Mouse (Mus musculus): ENCODE measurements at regions not wholly inside any gene's neighbourhood (a gene's known extent, or its start where the extent isn't known, plus 50 kb on each side); places are given as distances from the start of the nearest gene placed in this dataset.

DNA sequence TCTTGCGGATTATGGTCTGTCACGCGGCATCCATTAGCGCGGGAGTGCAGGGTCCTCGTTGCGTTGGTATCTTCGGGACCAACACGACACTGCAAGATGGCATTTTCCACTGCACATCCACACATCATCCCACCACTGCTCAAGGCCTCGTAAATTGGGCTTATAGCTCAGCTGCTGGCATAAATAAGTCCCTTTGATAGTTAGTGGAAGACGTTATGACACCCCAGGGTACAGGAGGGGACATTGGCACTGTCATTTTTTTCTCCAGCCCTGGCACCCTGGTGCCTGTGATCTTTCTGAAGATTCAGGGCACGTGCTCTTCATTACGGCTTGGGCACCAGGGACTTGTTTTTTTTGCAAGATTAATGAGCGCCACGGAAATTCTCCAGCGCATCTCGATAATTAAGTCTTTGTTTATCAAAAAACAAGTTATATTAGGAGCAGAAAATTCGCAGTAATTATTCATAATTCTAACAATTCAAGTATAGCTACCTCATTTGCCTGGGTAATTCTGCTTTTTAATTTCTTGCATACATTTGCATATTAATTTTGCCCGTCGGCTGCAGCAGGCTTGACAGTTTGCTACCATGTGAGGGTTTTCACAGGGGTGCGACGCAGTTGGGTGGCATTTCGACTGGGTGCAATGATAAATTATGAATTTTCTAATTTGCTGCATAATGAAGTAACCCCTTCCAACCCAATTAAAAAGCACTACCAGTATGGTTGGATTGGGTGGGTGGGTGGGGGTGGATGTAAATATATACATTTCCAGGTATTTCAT lies 119.1 kb downstream of the Vrk1 start:
- 0 out of 2 replicates have a peak, but pooled peaks cover 4% of the 10 kb centered on the region for H3K4me1 ChIP-seq (ENCODE audit: insufficient read depth, low read length)
- ATAC-seq (peak; percentile 46; the same call in 1 of the 2 replicates), DNase-seq (ENCODE audit: low spot score) (peak; percentile 43)
- no peaks in the 10 kb centered on the region for H3K36me3 ChIP-seq (ENCODE audit: insufficient read depth, low read length)
- no peak overlapping the region for H3K4me2 ChIP-seq (ENCODE audit: low read depth, low read length)
- H3K4me3 ChIP-seq (ENCODE audit: low read length) = no peak overlapping the region
- H3K27me3 ChIP-seq (ENCODE audit: insufficient read depth, low read length) = no peaks in the 10 kb centered on the region
- H3K9ac ChIP-seq (replicated peaks; ENCODE audit: low read length) = no peak overlapping the region
- H3K9me3 ChIP-seq (ENCODE audit: low read length) = no peaks in the 10 kb centered on the region
- 57% methylated on average over 23 of the region's 23 CpGs for WGBS
- no peak for TF ChIP-seq CTCF (IDR thresholded peaks at IDR 0.05; ENCODE audit: low read depth)
- no peak overlapping the region for H3K27ac ChIP-seq

DNA sequence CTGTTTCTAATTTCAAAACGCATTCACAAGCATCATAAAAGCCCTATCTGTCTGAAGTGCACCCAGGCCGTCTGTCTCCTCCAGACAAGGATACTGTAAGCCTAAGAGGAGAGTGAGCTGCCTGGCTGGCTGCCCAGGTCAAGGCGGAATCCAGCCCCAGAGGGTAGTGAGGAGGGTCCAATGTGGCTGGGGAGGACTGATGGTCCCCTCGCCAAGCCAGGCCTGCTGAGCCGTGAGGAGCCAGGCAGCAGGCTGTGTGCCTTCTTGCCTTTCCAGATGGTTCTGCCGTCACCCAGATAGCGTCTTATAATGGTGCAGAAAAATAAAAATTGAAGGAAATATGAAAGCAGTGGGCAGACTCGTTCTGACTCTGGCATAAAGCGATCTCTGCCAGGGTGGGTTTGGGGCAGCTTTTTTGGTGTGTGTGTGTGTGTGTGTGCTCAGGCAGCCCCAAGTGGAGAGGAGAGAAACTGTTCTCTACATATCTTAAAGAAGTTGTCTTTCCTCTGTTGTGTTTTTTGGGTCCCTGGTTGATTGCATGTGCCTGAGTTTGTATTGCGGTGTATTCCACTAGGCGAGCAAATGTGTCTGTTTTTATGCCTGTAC lies 120.1 kb downstream of the Vrk1 start:
- Histone ChIP-seq H3K4me2 (ENCODE audit: low read depth, low read length) (no peak overlapping the region), H3K9me3 (ENCODE audit: low read length) (no peaks in the 10 kb centered on the region), H3K27me3 (ENCODE audit: insufficient read depth, low read length) (no peaks in the 10 kb centered on the region), H3K27ac (peak overlapping the region; percentile 21; the same call in 1 of the 2 replicates), H3K36me3 (ENCODE audit: insufficient read depth, low read length) (no peaks in the 10 kb centered on the region), H3K4me1 (ENCODE audit: insufficient read depth, low read length) (0 out of 2 replicates have a peak, but pooled peaks cover 4% of the 10 kb centered on the region), H3K4me3 (ENCODE audit: low read length) (no peak overlapping the region), H3K9ac (replicated peaks; ENCODE audit: low read length) (no peak overlapping the region)
- TF ChIP-seq CTCF (IDR thresholded peaks at IDR 0.05; ENCODE audit: low read depth) = peak; percentile 41
- ATAC-seq = peak; percentile 55; the same call in 1 of the 2 replicates
- DNase-seq (ENCODE audit: low spot score) = peak; percentile 49
- WGBS = 45% methylated on average over 11 of the region's 11 CpGs

DNA sequence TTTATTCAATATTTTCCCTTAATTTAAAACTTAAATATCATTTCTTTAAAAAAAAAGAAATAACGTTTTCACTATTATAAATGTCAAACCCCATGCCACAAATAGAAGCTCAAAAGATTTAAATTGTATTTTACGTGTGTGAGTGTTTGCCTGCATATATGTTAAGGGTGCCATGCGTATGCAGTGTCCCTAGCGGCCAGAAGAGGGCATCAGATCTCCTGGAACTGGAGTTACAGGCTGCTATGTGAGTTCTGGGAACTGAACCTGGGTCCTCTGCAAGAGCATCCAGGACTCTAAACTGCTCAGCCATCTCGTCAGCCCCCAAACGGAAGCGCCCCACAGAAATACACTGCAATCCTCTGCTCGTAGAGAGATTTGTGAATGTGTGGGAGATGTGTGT lies 122.7 kb downstream of the Vrk1 start:
- H3K4me3 ChIP-seq (ENCODE audit: low read length) = no peak overlapping the region
- no peaks in the 10 kb centered on the region for H3K36me3 ChIP-seq (ENCODE audit: insufficient read depth, low read length)
- WGBS = 92% methylated on average over 8 of the region's 8 CpGs
- ATAC-seq = no peak
- H3K4me2 ChIP-seq (ENCODE audit: low read depth, low read length) = no peak overlapping the region
- H3K9ac ChIP-seq (replicated peaks; ENCODE audit: low read length) = no peak overlapping the region
- DNase-seq (ENCODE audit: low spot score) = no peak
- H3K27ac ChIP-seq = no peak overlapping the region
- H3K4me1 ChIP-seq (ENCODE audit: insufficient read depth, low read length) = 0 out of 2 replicates have a peak, but pooled peaks cover 4% of the 10 kb centered on the region
- H3K9me3 ChIP-seq (ENCODE audit: low read length) = no peaks in the 10 kb centered on the region
- no peaks in the 10 kb centered on the region for H3K27me3 ChIP-seq (ENCODE audit: insufficient read depth, low read length)
- no peak for TF ChIP-seq CTCF (IDR thresholded peaks at IDR 0.05; ENCODE audit: low read depth)

DNA sequence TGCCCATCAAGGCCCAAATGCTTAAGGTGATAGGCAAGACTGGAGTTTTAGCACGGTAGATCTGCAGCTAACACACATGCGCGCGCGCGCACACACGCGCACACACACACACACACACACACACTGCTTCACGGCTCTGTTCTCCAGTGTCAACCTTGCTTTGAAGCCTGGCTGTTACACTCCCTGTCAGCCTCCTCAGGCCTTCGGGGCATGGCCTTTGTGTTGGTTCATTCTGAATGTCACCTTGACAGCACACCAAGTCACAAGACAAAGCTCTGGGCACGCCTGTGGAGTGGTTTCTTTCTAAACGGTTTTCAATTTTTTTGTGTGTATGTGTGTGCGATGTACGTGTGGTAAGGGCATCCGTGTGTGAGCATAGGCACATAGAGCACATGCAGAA lies 128.4 kb downstream of the Vrk1 start:
- Histone ChIP-seq H3K27me3 (ENCODE audit: insufficient read depth, low read length) (no peaks in the 10 kb centered on the region), H3K9me3 (ENCODE audit: low read length) (no peaks in the 10 kb centered on the region), H3K9ac (replicated peaks; ENCODE audit: low read length) (no peak overlapping the region), H3K4me1 (ENCODE audit: insufficient read depth, low read length) (no peaks in the 10 kb centered on the region), H3K4me3 (ENCODE audit: low read length) (no peak overlapping the region), H3K36me3 (ENCODE audit: insufficient read depth, low read length) (no peaks in the 10 kb centered on the region), H3K27ac (no peak overlapping the region), H3K4me2 (ENCODE audit: low read depth, low read length) (no peak overlapping the region)
- WGBS = 85% methylated on average over 15 of the region's 15 CpGs
- ATAC-seq = no peak
- no peak for DNase-seq (ENCODE audit: low spot score)
- no peak for TF ChIP-seq CTCF (IDR thresholded peaks at IDR 0.05; ENCODE audit: low read depth)

GRCm38 (mm10) chr12:106139491-106139890 lies 129.5 kb downstream of the Vrk1 start:
- whole genome bisulfite sequencing = 61% methylated on average over 11 of the region's 11 CpGs
- ATAC-seq = no peak
- no peak overlapping the region for H3K27ac ChIP-seq

DNA sequence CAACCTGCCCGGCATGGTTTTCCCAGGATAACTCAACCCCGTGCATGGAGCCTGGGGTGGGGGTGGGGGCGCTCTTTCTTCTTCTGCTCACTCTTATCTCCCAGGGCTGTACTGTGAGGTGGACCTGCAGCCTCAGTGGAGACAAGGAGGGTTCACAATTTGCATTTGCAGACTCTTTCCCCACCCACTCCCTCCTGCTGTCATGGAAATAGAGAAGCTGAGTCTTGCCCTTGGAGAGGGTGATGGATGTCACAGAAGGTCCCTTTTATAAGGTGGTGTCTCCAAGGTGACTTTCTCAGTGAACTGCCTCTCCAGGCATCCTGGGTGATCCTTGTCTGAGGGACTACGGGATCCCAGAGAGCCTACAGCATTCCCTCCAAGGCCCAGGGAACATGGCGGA lies 129.9 kb downstream of the Vrk1 start:
- Histone ChIP-seq H3K9me3 (ENCODE audit: low read length) (no peaks in the 10 kb centered on the region), H3K27ac (no peak overlapping the region), H3K9ac (replicated peaks; ENCODE audit: low read length) (no peak overlapping the region), H3K4me1 (ENCODE audit: insufficient read depth, low read length) (no peaks in the 10 kb centered on the region), H3K4me2 (ENCODE audit: low read depth, low read length) (no peak overlapping the region), H3K27me3 (ENCODE audit: insufficient read depth, low read length) (no peaks in the 10 kb centered on the region), H3K4me3 (ENCODE audit: low read length) (no peak overlapping the region), H3K36me3 (ENCODE audit: insufficient read depth, low read length) (no peaks in the 10 kb centered on the region)
- no peak for TF ChIP-seq CTCF (IDR thresholded peaks at IDR 0.05; ENCODE audit: low read depth)
- 66% methylated on average over 5 of the region's 5 CpGs for WGBS
- DNase-seq (ENCODE audit: low spot score) = no peak
- no peak for ATAC-seq

More at GRCm38 (mm10) chr12:106139491-106139890, 129.5 kb downstream of the Vrk1 start:
- H3K4me3 ChIP-seq (ENCODE audit: low read length) = no peak overlapping the region
- H3K9ac ChIP-seq (replicated peaks; ENCODE audit: low read length) = no peak overlapping the region
- no peak for TF ChIP-seq CTCF (IDR thresholded peaks at IDR 0.05; ENCODE audit: low read depth)
- no peaks in the 10 kb centered on the region for H3K36me3 ChIP-seq (ENCODE audit: insufficient read depth, low read length)
- no peaks in the 10 kb centered on the region for H3K4me1 ChIP-seq (ENCODE audit: insufficient read depth, low read length)
- H3K27me3 ChIP-seq (ENCODE audit: insufficient read depth, low read length) = no peaks in the 10 kb centered on the region
- no peaks in the 10 kb centered on the region for H3K9me3 ChIP-seq (ENCODE audit: low read length)
- DNase-seq (ENCODE audit: low spot score) = no peak
- no peak overlapping the region for H3K4me2 ChIP-seq (ENCODE audit: low read depth, low read length)

- Histone ChIP-seq H3K4me2 (ENCODE audit: low read depth, low read length) (no peak overlapping the region), H3K9me3 (ENCODE audit: low read length) (no peaks in the 10 kb centered on the region), H3K9ac (replicated peaks; ENCODE audit: low read length) (no peak overlapping the region), H3K4me1 (ENCODE audit: insufficient read depth, low read length) (no peaks in the 10 kb centered on the region), H3K36me3 (ENCODE audit: insufficient read depth, low read length) (no peaks in the 10 kb centered on the region), H3K27me3 (ENCODE audit: insufficient read depth, low read length) (no peaks in the 10 kb centered on the region), H3K4me3 (ENCODE audit: low read length) (no peak overlapping the region), H3K27ac (no peak overlapping the region)
- TF ChIP-seq CTCF (IDR thresholded peaks at IDR 0.05; ENCODE audit: low read depth) = no peak
- ATAC-seq = no peak
- 58% methylated on average over 8 of the region's 8 CpGs for WGBS
- no peak for DNase-seq (ENCODE audit: low spot score)
Measured at GRCm38 (mm10) chr12:106140671-106141070, 130.6 kb downstream of the Vrk1 start.

Data from hindbrain, postnatal 0 days (tissue).